Mouse (Mus musculus) cerebellum, postnatal 4 days (tissue): ENCODE data around the gene Lef1.

Experiments
- DNase-seq, 2 experiments: peaks; one replicate each; pipeline ENCODE4 v3.0.0; 2022; ENCODE audit warnings: low spot score in 2 of 2, mixed read lengths in 1 of 2

The Lef1 gene

GRCm38 (mm10) chr3:131110191-131111150 lies at the start of gene Lef1:
TSS of gene Lef1 (plus strand) at chr3:131110471.
- peak in 1 of 2 experiments; percentile 29 for DNase-seq

GRCm38 (mm10) chr3:131065001-131065400 lies 45.3 kb upstream of the Lef1 start:
- no peak for DNase-seq

GRCm38 (mm10) chr3:131066171-131066570 lies 44.1 kb upstream of the Lef1 start:
- no peak for DNase-seq

GRCm38 (mm10) chr3:131068000-131068399 lies 42.3 kb upstream of the Lef1 start:
- no peak for DNase-seq

- DNase-seq = no peak
Observed at GRCm38 (mm10) chr3:131070210-131070609, 40.1 kb upstream of the Lef1 start.

GRCm38 (mm10) chr3:131072661-131073060 lies 37.6 kb upstream of the Lef1 start:
- no peak for DNase-seq

- DNase-seq = peak in 1 of 2 experiments; percentile 12
Observed at GRCm38 (mm10) chr3:131073946-131074345, 36.3 kb upstream of the Lef1 start.

GRCm38 (mm10) chr3:131078041-131078621 lies 32.1 kb upstream of the Lef1 start:
- DNase-seq = no peak

- DNase-seq = no peak
Observed at GRCm38 (mm10) chr3:131078719-131079118, 31.6 kb upstream of the Lef1 start.

- DNase-seq = no peak
Observed at GRCm38 (mm10) chr3:131083722-131084121, 26.5 kb upstream of the Lef1 start.

GRCm38 (mm10) chr3:131084718-131085561 lies 25.3 kb upstream of the Lef1 start:
- DNase-seq = no peak

- no peak for DNase-seq
Observed at GRCm38 (mm10) chr3:131085978-131086377, 24.3 kb upstream of the Lef1 start.

- DNase-seq = no peak
Observed at GRCm38 (mm10) chr3:131089721-131090120, 20.6 kb upstream of the Lef1 start.

- DNase-seq = no peak
Observed at GRCm38 (mm10) chr3:131092113-131092512, 18.2 kb upstream of the Lef1 start.

GRCm38 (mm10) chr3:131093736-131094135 lies 16.5 kb upstream of the Lef1 start:
- no peak for DNase-seq

GRCm38 (mm10) chr3:131096105-131096504 lies 14.2 kb upstream of the Lef1 start:
- no peak for DNase-seq

- no peak for DNase-seq
Observed at GRCm38 (mm10) chr3:131102191-131102774, 8.0 kb upstream of the Lef1 start.

- DNase-seq = no peak
Observed at GRCm38 (mm10) chr3:131105362-131105761, 4.9 kb upstream of the Lef1 start.

- peak in 1 of 2 experiments; percentile 33 for DNase-seq
Observed at GRCm38 (mm10) chr3:131105940-131106401, 4.3 kb upstream of the Lef1 start.

- peak in 1 of 2 experiments; percentile 13 for DNase-seq
Observed at GRCm38 (mm10) chr3:131106451-131107291, 3.6 kb upstream of the Lef1 start.
